Mouse (Mus musculus) kidney, adult 2 months (tissue): ENCODE data around the gene Xiap.

Experiments used
- CTCF ChIP-seq: fragments of 200-500 bp; conservative IDR thresholded peaks from 2 replicates; pipeline ENCODE4 v1.5.1; 2011; ENCODE audit warnings: low read depth, mild to moderate bottlenecking, control low read depth, low read length, moderate library complexity, mixed read lengths; ENCODE audit not compliant: insufficient read depth, insufficient read length
- POLR2A ChIP-seq: fragments of 200-500 bp; IDR thresholded peaks from one replicate; pipeline ENCODE4 v1.6.1; 2011; ENCODE audit warnings: low read depth, low read length, control low read depth

GRCm38 (mm10) chrX:42019441-42019840, 40.0 kb upstream of the Xiap start:
- no peak for TF ChIP-seq POLR2A
- no peak for TF ChIP-seq CTCF
